Mouse (Mus musculus) embryonic facial prominence, embryonic 11.5 days (tissue): ENCODE measurements at regions not wholly inside any gene's neighbourhood (a gene's known extent, or its start where the extent isn't known, plus 50 kb on each side); places are given as distances from the start of the nearest gene placed in this dataset.

Experiments
- ATAC-seq: fragments of 200-750 bp; cut with Nextera tagmentation; replicated peaks from 2 replicates; pipeline ENCODE4 v1.8.0; 2017; ENCODE audit warnings: low read depth; ENCODE audit not compliant: insufficient number of reproducible peaks, low FRiP score, low TSS enrichment
- DNase-seq: peaks from one replicate; pipeline ENCODE4 v3.0.0-alpha.2; 2015; ENCODE audit warnings: low spot score
- H3K27ac ChIP-seq: fragments of 300-500 bp; sonication (generic); replicated peaks from 2 replicates; pipeline ENCODE4 v1.5.1; 2014; ENCODE audit warnings: mild to moderate bottlenecking, low read depth, low read length, control low read depth
- H3K27me3 ChIP-seq: fragments of 300-500 bp; sonication (generic); 2 replicates; pipeline ENCODE4 v1.6.1; 2014; ENCODE audit warnings: mild to moderate bottlenecking, low read length, moderate library complexity, mixed read lengths; ENCODE audit not compliant: control insufficient read depth, insufficient read depth
- H3K36me3 ChIP-seq: fragments of 300-500 bp; sonication (generic); replicated peaks from 2 replicates; pipeline ENCODE4 v1.6.1; 2014; ENCODE audit warnings: low read depth, mild to moderate bottlenecking, low read length, moderate library complexity, mixed read lengths; ENCODE audit not compliant: control insufficient read depth, insufficient read depth
- H3K4me1 ChIP-seq: fragments of 300-500 bp; sonication (generic); 2 replicates; pipeline ENCODE4 v1.6.1; 2014; ENCODE audit warnings: low read length, mixed read lengths; ENCODE audit not compliant: control insufficient read depth, insufficient read depth
- H3K4me2 ChIP-seq: fragments of 300-500 bp; sonication (generic); 2 replicates; pipeline ENCODE4 v1.6.1; 2014; ENCODE audit warnings: low read depth, mild to moderate bottlenecking, control low read depth, low read length, moderate library complexity
- H3K4me3 ChIP-seq: fragments of 300-500 bp; sonication (generic); 2 replicates; pipeline ENCODE4 v1.5.1; 2014; ENCODE audit warnings: low read depth, low read length, control low read depth
- H3K9ac ChIP-seq: fragments of 300-500 bp; sonication (generic); replicated peaks from 2 replicates; pipeline ENCODE4 v1.6.1; 2014; ENCODE audit warnings: mild to moderate bottlenecking, control low read depth, low read length
- H3K9me3 ChIP-seq: fragments of 300-500 bp; sonication (generic); replicated peaks from 2 replicates; pipeline ENCODE4 v1.6.1; 2016; ENCODE audit warnings: mild to moderate bottlenecking, low read length, inconsistent platforms, mixed read lengths; ENCODE audit not compliant: control insufficient read depth
- WGBS: fragments of 180-500 bp; shearing (Covaris S2); extraction: QIAGEN DNeasy Blood & Tissue Kit; methylation state at CpG from one replicate; pipeline ENCODE4 v1.1.7; 2014; 5-methylcytosine and 5-hydroxymethylcytosine counted together

DNA sequence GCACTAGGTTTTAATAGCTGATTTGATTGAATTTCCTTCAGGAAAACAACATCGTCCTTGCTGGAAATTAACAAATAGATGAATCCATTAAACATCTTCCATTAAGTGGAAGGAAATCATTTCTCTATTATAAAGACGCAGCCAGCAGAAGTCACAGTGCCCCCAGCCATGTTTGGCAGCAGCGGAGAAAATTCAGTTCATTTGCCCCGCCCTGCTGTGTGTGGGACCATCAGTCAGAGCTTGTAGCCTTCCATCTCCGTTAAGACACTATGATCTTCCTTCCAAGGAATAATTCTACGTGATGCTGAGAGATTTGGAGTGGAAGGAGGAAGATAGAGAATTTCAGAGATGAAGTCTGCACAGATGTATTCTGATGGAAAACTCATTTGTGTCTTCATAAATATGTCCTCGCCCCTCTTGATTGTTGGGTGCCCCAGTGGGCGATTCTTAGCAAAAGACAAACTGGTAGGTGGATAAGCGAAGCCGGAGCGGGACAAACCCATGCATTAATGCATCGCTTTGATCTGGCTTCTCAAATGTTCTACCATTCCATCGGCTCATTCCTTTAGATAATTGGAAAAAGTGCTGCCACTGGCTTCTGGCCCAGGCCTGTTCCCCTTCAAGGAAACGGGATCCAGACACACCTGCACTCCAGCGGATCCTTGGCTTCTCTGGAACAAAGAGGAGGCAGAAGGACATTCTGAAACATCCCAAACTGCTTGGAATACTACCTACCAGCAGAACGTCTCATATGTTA is 59.7 kb upstream of the Kctd3 start:
- Histone ChIP-seq H3K4me1 (no peaks in the 10 kb centered on the region), H3K4me3 (no peak overlapping the region), H3K27me3 (no peaks in the 10 kb centered on the region), H3K9ac (no peak overlapping the region), H3K36me3 (no peaks in the 10 kb centered on the region), H3K9me3 (no peaks in the 10 kb centered on the region), H3K4me2 (no peak overlapping the region), H3K27ac (no peak overlapping the region)
- DNase-seq (no peak), ATAC-seq (no peak)
- 77% methylated on average over 16 of the region's 16 CpGs for WGBS

DNA sequence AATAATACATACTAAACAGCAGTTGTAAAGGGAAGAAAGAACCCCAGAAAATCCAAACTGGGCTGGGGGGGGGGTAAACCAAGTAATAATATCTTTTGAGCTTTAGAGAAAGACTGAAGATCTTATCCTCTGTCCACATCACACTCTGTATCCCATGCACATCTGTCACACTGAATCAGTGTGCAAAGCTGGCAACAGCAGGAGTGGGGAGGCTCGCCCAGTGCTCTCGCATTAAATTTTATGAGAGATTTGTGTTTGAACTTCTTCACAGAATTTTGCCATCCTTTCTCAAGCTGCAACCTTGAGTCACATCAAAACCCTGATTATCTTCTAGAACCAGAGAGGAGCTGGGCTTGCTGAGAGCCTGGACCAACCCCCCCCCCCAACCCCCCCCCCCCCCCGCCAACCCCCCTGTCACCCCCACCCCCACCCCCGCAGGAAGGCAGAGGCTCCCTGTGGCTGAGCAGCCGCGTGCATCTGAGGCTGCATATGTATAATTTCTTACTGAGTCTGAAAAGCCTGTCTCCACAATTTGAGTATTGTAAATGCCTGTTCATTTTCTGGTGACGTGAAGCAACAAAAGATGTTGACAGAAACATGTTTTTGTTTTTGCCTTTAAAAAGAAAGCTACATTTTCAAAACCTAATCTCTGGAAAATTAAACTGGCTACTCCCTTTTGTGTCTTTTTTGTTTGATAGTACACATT is 59.0 kb upstream of the Kctd3 start:
- H3K36me3 ChIP-seq: no peaks in the 10 kb centered on the region
- ATAC-seq (no peak), DNase-seq (no peak)
- H3K4me2 ChIP-seq: no peak overlapping the region
- no peak overlapping the region for H3K9ac ChIP-seq
- no peaks in the 10 kb centered on the region for H3K27me3 ChIP-seq
- H3K4me3 ChIP-seq: no peak overlapping the region
- WGBS: 49% methylated on average over 6 of the region's 7 CpGs
- no peaks in the 10 kb centered on the region for H3K9me3 ChIP-seq
- H3K4me1 ChIP-seq: no peaks in the 10 kb centered on the region
- H3K27ac ChIP-seq: no peak overlapping the region

DNA sequence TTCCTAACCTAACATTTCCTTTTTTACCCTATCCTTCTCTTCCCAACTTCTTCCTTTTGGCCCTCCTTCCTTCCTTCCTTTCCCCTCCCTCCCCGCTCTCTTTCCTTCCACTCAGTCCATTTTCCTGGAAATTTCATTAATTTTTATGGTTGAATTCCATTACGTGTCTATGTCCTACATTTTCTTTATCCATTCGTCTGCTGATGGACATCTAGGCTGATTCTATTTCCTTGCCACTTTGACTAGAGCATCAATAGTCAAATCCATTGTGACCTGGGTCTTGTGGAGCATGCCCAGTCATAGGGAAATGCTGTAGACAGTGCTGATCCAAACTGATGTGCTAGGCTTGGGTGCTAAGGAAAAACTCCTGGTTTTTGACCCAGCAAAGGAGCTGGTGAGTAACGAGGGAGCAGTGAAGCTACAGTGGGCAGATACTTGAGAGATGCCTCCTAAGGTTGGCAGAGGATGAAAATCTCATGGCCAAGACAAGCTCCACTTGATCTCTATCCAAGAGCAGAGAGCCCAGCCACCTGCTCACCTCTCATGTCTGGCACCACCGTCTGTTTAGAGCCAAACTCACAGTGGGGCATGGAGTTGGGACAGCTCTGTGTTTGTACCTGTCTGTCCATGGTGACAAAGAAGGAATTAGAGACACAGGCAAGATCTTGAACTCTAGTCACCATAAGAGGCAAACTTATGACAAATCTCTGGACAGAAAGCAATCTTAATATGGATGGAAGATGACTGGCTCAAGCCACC is 57.7 kb upstream of the Kctd3 start:
- Histone ChIP-seq H3K4me1 (no peaks in the 10 kb centered on the region), H3K27ac (no peak overlapping the region), H3K36me3 (no peaks in the 10 kb centered on the region), H3K4me3 (no peak overlapping the region), H3K27me3 (no peaks in the 10 kb centered on the region), H3K9ac (no peak overlapping the region), H3K4me2 (no peak overlapping the region), H3K9me3 (no peaks in the 10 kb centered on the region)
- ATAC-seq (no peak), DNase-seq (no peak)
- 82% methylated on average over 5 of the region's 5 CpGs for WGBS

DNA sequence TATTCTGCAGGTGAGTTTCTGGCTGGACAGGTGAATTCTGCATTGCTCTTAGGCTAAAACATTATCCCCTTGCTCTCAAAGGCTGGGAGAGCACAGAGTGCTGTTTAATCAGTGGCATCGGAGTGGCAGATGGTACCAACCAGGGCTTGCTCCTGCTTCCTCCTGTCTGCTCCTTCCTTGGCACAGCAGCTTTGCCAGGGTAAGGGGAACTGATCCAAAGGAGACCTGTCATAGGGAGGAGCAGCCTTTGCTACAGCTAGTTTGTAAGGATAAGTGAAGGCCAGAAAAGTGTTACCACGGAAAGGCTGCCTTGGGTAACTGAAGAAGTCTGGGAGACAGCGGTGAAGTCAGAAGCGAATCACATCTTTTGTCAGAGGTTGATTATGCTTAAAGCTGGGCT is 57.0 kb upstream of the Kctd3 start:
- no peak overlapping the region for H3K9ac ChIP-seq
- no peaks in the 10 kb centered on the region for H3K4me1 ChIP-seq
- no peaks in the 10 kb centered on the region for H3K9me3 ChIP-seq
- H3K4me2 ChIP-seq: no peak overlapping the region
- 88% methylated on average over 4 of the region's 4 CpGs for WGBS
- no peaks in the 10 kb centered on the region for H3K36me3 ChIP-seq
- DNase-seq: no peak
- no peak for ATAC-seq
- H3K27me3 ChIP-seq: no peaks in the 10 kb centered on the region
- H3K27ac ChIP-seq: no peak overlapping the region
- H3K4me3 ChIP-seq: no peak overlapping the region

DNA sequence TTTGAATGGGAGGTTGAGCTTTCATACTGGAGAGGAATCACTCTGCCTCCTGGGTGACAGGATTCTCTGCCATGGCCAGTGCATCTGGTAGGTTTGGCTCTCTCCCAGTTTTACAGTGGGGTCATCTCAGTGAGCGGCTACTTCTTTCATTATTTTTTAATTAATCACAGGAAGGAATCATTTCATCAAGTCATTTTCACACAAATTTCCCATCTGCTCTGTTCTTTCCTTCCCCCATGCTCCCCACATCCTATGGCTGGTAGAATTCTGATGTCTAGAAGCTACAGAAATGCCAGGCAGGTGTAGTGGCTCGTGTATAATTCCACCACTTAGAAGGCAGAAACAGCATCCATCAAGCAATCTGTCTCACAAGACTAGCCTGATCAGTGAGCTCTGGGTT is 56.1 kb upstream of the Kctd3 start:
- no peak for ATAC-seq
- Histone ChIP-seq H3K4me2 (no peak overlapping the region), H3K36me3 (no peaks in the 10 kb centered on the region), H3K27ac (no peak overlapping the region), H3K27me3 (no peaks in the 10 kb centered on the region), H3K9me3 (no peaks in the 10 kb centered on the region), H3K4me3 (no peak overlapping the region), H3K9ac (no peak overlapping the region), H3K4me1 (no peaks in the 10 kb centered on the region)
- WGBS: 87% methylated on average over 2 of the region's 2 CpGs
- DNase-seq: no peak

DNA sequence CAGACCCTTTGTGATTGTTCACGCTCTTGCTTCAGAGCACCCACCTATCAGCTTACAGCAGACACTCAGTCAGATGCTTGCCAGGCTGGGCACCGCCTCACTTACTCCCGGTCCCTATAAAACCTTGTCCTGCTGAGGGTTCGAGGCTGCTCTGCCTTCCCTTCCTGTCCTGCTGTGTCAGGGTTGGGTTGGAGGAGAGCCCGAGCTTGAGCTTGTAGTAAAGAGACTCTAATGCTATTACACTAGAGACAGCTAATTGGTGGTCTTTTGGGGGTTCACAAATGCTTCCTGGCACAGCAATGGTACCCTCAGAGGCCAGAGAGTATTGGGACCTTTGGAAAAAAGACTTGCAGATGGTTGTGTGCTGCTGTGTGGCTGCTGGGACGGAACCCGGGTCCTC is 55.6 kb upstream of the Kctd3 start:
- no peak for ATAC-seq
- Histone ChIP-seq H3K9me3 (no peaks in the 10 kb centered on the region), H3K4me3 (no peak overlapping the region), H3K36me3 (no peaks in the 10 kb centered on the region), H3K4me1 (no peaks in the 10 kb centered on the region), H3K27ac (no peak overlapping the region), H3K27me3 (no peaks in the 10 kb centered on the region), H3K4me2 (no peak overlapping the region), H3K9ac (no peak overlapping the region)
- 83% methylated on average over 7 of the region's 7 CpGs for WGBS
- DNase-seq: no peak
